Mouse (Mus musculus): ENCODE results near the gene E2f8. TPM values are rescaled to one million over a fixed set of nuclear protein-coding genes. Genes with fewer than 3 reads are reported as not detected.

The E2f8 gene
- polyA plus RNA-seq, 1 experiment from 2014 or later: 18.6 TPM

DNA sequence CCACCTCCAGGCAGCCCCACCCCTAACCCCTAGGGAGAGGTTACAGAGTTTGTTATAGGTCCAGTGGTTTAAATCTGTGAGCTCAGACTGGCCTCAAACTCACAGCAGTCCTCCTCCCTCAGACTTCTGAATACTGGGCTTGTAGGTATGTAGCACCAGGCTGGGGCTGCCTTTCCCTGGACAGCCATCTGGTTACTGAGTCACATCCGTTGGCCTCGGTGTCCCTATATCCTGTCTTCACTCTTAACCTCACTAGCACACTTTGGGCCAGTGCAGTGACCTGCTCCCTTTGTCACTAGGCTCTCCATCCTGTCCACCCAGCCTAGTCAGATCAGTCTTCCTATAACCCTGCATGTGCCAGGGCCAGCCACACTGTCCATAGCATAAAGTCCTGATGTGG is 7.4 kb upstream of the E2f8 start:
- Histone ChIP-seq H3K27ac (replicated peaks) (no peak overlapping the region), H3K4me1 (peaks cover 25% of the 10 kb centered on the region), H3K36me3 (no peaks in the 10 kb centered on the region), H3K9me3 (no peaks in the 10 kb centered on the region), H3K4me3 (no peak overlapping the region), H3K27me3 (replicated peaks) (no peaks in the 10 kb centered on the region), H3K4me2 (no peak overlapping the region), H3K9ac (0 out of 2 replicates have a peak overlapping the region, but pooled peaks have one; percentile 16)
- ATAC-seq (ENCODE audit: extremely low read depth, insufficient number of reproducible peaks, low FRiP score, low TSS enrichment): no peak; the same call in 1 of the 2 replicates
- WGBS: 50% methylated on average over 2 of the region's 2 CpGs

DNA sequence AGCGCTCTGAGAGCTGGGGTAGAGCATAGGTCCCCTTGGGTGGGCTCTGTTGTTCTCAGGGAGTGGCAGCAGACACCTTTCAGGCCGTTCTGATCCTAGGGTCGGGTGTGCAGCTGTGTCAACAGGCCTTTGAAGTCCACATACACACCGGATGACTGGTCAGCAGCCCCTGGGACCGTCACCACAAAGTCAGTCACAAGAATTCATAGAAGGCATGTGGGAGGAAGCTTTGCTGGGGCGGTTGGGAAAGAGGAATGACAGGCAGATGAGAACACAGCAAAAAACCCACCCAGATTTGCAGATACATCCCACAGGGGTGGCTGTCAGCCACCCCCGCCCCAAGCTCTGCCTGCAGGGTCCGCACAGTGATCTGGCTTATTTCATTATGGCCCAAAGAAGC is 6.6 kb upstream of the E2f8 start:
- H3K4me2 ChIP-seq: no peak overlapping the region
- H3K27ac ChIP-seq (replicated peaks): no peak overlapping the region
- ATAC-seq (ENCODE audit: extremely low read depth, insufficient number of reproducible peaks, low FRiP score, low TSS enrichment): no peak
- H3K36me3 ChIP-seq: no peaks in the 10 kb centered on the region
- H3K9me3 ChIP-seq: no peaks in the 10 kb centered on the region
- peak overlapping the region; percentile 16 for H3K9ac ChIP-seq
- H3K4me1 ChIP-seq: peaks cover 25% of the 10 kb centered on the region
- no peak overlapping the region for H3K4me3 ChIP-seq
- WGBS: 26% methylated on average over 8 of the region's 8 CpGs
- no peaks in the 10 kb centered on the region for H3K27me3 ChIP-seq (replicated peaks)

DNA sequence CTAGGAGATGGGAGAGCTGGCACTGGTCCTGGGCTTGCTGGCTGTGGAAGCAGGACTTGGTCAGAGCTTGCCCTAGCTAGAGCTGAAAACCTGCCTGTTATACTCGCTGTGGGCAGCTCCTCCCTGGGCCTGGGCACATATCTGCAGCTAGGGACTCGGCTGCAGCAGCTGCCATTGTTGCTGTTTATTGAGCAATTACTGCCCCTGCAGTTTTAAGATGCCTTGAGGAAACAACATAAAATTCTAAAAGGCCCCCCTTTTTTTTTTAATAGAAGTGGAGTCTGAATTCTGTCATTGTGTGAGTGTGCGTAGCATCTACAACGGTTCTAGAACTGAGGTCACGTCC is 2.8 kb upstream of the E2f8 start:
- WGBS: 46% methylated on average over 5 of the region's 5 CpGs
- no peak overlapping the region for H3K4me2 ChIP-seq
- H3K36me3 ChIP-seq: no peaks in the 10 kb centered on the region
- no peaks in the 10 kb centered on the region for H3K9me3 ChIP-seq
- no peak overlapping the region for H3K9ac ChIP-seq
- no peak overlapping the region for H3K27ac ChIP-seq (replicated peaks)
- peaks cover 33% of the 10 kb centered on the region for H3K4me1 ChIP-seq
- no peaks in the 10 kb centered on the region for H3K27me3 ChIP-seq (replicated peaks)
- no peak for ATAC-seq (ENCODE audit: extremely low read depth, insufficient number of reproducible peaks, low FRiP score, low TSS enrichment)
- no peak overlapping the region for H3K4me3 ChIP-seq

- Histone ChIP-seq H3K4me2 (no peak overlapping the region), H3K9me3 (no peaks in the 10 kb centered on the region)
Observed at GRCm38 (mm10) chr7:48883525-48884265, 2.3 kb upstream of the E2f8 start.

DNA sequence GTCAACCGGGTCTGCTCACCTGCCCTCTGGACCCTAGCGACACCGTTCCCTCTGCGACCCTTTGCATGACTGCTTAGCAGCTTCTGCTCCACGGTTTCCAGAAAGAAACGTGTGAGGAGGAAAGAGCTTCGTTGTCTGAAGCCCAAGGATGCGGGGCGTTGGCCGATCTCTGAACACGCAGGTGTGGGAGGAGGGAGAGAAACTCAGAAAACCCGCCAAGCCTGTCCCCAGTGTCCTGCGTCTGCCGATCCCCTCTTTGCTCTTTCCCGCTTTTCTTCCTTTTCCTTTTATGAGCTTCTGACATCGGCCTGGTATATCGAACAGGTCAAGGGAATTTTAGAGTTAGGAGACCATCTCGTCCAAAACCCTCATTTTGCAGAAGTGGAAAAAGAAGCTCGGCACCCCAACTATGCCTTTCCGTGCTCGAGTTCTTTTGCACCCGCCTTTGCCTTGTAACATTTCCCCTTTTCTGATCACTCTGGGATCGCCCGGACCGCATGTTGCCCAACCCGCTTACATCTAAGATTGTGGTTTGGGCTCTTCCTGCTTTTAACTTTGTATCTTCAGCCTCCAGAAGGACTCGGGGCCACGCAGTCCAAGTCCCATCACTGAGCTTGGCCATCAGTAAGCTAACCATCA is 694 bp upstream of the E2f8 start:
- WGBS: under 1% methylated on average over 28 of the region's 28 CpGs
- H3K9ac ChIP-seq: peak overlapping the region; percentile 95
- peak overlapping the region; percentile 46; the same call in 1 of the 2 replicates for H3K27ac ChIP-seq (replicated peaks)

More at GRCm38 (mm10) chr7:48883525-48884265, 2.3 kb upstream of the E2f8 start:
- H3K27ac ChIP-seq (replicated peaks): no peak overlapping the region
- H3K9ac ChIP-seq: no peak overlapping the region
- peaks cover under 1% of the 10 kb centered on the region for H3K36me3 ChIP-seq
- no peak for ATAC-seq (ENCODE audit: extremely low read depth, insufficient number of reproducible peaks, low FRiP score, low TSS enrichment)
- peaks cover 33% of the 10 kb centered on the region for H3K4me1 ChIP-seq
- no peak overlapping the region for H3K4me3 ChIP-seq
- 84% methylated on average over 4 of the region's 4 CpGs for WGBS
- H3K27me3 ChIP-seq (replicated peaks): no peaks in the 10 kb centered on the region

DNA sequence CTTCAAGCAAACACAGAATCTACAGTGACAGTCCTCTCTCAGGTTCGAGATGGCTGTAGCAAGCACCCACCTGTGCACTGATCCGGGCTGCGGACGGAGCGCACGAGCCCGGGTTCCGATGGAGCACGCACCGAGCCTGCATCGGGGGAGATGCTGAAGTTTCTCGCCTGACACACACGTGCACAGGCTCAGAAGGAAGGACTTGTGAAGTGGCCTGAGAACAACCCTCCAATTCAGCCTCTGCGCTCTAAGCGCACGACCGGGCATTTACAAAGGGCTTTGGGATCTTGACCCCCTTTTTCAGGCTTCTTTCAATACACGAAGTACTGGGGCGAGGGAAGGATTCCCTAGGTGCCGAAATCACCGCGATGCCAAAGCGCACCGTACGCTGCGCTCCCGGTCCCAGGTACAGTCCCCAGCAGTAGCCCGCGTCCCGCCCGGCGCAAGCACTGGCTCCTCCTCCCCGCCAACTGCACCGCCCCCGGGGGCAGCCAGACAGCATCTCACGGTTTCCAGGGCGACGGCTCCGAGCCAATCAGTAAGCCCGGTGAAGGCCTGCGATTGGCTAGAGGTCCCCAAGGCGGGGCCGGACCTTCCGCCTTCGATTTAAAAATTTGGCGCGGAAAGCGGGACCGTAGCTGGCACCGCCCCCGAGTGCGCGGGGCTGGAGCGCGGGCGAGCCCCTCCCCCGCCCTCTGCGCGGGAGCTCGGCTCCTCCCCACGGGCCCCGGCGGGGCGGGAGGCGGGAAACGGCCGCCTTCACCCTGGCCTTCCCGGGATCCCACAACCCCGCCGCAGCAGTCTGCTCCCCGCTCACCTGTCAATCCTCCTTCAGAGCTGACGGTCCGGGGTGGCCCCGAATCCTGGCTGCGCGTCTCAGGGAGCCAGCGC is 560 bp downstream of the E2f8 start:
- peak overlapping the region; percentile 88 for H3K4me3 ChIP-seq
- H3K36me3 ChIP-seq: peaks cover 29% of the 10 kb centered on the region
- WGBS: under 1% methylated on average over 77 of the region's 77 CpGs
- H3K27ac ChIP-seq (replicated peaks): peak overlapping the region; percentile 90
- H3K4me2 ChIP-seq: peak overlapping the region; percentile 95
- H3K4me1 ChIP-seq: peaks cover 26% of the 10 kb centered on the region
- no peaks in the 10 kb centered on the region for H3K27me3 ChIP-seq (replicated peaks)
- peak overlapping the region; percentile 95 for H3K9ac ChIP-seq
- peak; percentile 98 for ATAC-seq (ENCODE audit: extremely low read depth, insufficient number of reproducible peaks, low FRiP score, low TSS enrichment)
- H3K9me3 ChIP-seq: no peaks in the 10 kb centered on the region

More for the DNA sequence above, 694 bp upstream of the E2f8 start:
- ATAC-seq (ENCODE audit: extremely low read depth, insufficient number of reproducible peaks, low FRiP score, low TSS enrichment): no peak
- Histone ChIP-seq H3K9me3 (no peaks in the 10 kb centered on the region), H3K4me3 (peak overlapping the region; percentile 88), H3K4me2 (peak overlapping the region; percentile 95), H3K36me3 (peaks cover 17% of the 10 kb centered on the region), H3K27me3 (replicated peaks) (no peaks in the 10 kb centered on the region), H3K4me1 (peaks cover 26% of the 10 kb centered on the region)

- Histone ChIP-seq H3K9ac (peak overlapping the region; percentile 71), H3K9me3 (no peaks in the 10 kb centered on the region), H3K4me1 (peaks cover 24% of the 10 kb centered on the region), H3K27ac (replicated peaks) (no peak overlapping the region; the same call in 1 of the 2 replicates), H3K4me2 (peak overlapping the region; percentile 95), H3K36me3 (peaks cover 42% of the 10 kb centered on the region), H3K27me3 (replicated peaks) (no peaks in the 10 kb centered on the region), H3K4me3 (peak overlapping the region; percentile 88)
- 61% methylated on average over 3 of the region's 3 CpGs for WGBS
- ATAC-seq (ENCODE audit: extremely low read depth, insufficient number of reproducible peaks, low FRiP score, low TSS enrichment): no peak
Observed at GRCm38 (mm10) chr7:48879574-48879973, 1.8 kb downstream of the E2f8 start.

GRCm38 (mm10) chr7:48877786-48878390 is 3.5 kb downstream of the E2f8 start:
- Histone ChIP-seq H3K36me3 (peaks cover 59% of the 10 kb centered on the region), H3K27ac (replicated peaks) (no peak overlapping the region)
- WGBS: 82% methylated on average over 15 of the region's 15 CpGs

DNA sequence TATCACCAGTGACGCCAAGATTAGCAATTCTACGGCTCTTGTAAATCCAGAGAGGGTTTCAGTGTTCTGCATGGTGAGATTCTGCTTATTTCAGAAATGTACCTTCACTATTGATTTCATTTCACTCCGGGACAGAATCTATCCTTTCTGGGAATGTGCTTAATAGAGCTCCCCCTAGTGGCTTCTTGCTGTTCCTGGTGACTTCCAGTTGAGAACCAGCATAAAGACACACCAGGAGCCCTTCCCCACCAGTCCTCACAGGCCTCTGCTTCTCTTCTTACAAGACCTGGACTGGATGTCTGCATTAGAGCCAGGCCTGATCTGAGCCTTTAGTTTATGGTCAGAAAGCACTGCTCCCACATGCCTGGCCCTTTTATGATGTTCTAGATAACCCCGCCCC is 4.9 kb downstream of the E2f8 start:
- no peak for ATAC-seq (ENCODE audit: extremely low read depth, insufficient number of reproducible peaks, low FRiP score, low TSS enrichment)
- Histone ChIP-seq H3K4me3 (no peak overlapping the region), H3K4me2 (no peak overlapping the region), H3K27me3 (replicated peaks) (no peaks in the 10 kb centered on the region), H3K9ac (no peak overlapping the region), H3K4me1 (peaks cover 16% of the 10 kb centered on the region), H3K9me3 (no peaks in the 10 kb centered on the region), H3K27ac (replicated peaks) (no peak overlapping the region), H3K36me3 (peaks cover 72% of the 10 kb centered on the region)
- WGBS: 67% methylated on average over 4 of the region's 4 CpGs

More at GRCm38 (mm10) chr7:48877786-48878390, 3.5 kb downstream of the E2f8 start:
- no peak for ATAC-seq (ENCODE audit: extremely low read depth, insufficient number of reproducible peaks, low FRiP score, low TSS enrichment)
- no peak overlapping the region for H3K4me3 ChIP-seq
- peaks cover 22% of the 10 kb centered on the region for H3K4me1 ChIP-seq
- H3K9me3 ChIP-seq: no peaks in the 10 kb centered on the region
- no peak overlapping the region for H3K9ac ChIP-seq
- H3K27me3 ChIP-seq (replicated peaks): no peaks in the 10 kb centered on the region
- H3K4me2 ChIP-seq: no peak overlapping the region

DNA sequence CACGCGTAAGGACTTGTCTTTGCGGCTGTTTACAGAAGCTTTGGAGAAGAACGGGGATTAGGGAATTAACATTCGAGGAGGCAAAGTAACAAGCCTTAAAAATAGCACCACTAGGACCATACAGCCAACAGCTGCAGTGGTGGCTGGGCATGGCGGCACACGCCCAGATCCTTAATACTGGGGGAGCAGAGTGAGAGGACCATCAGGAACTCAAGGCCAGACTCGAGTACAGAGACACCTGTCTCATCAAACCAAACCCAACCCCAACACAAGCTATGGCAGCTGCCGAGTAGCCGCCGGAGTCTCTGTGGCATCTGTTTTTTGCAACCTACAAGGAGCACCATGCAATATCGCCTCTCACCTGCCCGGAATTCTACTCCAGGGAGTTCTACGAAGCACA is 6.3 kb downstream of the E2f8 start:
- Histone ChIP-seq H3K9ac (no peak overlapping the region), H3K4me1 (peaks cover 12% of the 10 kb centered on the region), H3K27me3 (replicated peaks) (no peaks in the 10 kb centered on the region), H3K36me3 (peaks cover 87% of the 10 kb centered on the region), H3K4me2 (no peak overlapping the region), H3K4me3 (no peak overlapping the region), H3K27ac (replicated peaks) (no peak overlapping the region), H3K9me3 (no peaks in the 10 kb centered on the region)
- 91% methylated on average over 14 of the region's 14 CpGs for WGBS
- no peak for ATAC-seq (ENCODE audit: extremely low read depth, insufficient number of reproducible peaks, low FRiP score, low TSS enrichment)

GRCm38 (mm10) chr7:48871292-48871691 is 10.1 kb downstream of the E2f8 start:
- WGBS: 70% methylated on average over 11 of the region's 11 CpGs
- ATAC-seq (ENCODE audit: extremely low read depth, insufficient number of reproducible peaks, low FRiP score, low TSS enrichment): no peak

More at GRCm38 (mm10) chr7:48871292-48871691, 10.1 kb downstream of the E2f8 start:
- Histone ChIP-seq H3K4me1 (no peaks in the 10 kb centered on the region), H3K4me3 (no peak overlapping the region), H3K27me3 (replicated peaks) (no peaks in the 10 kb centered on the region), H3K27ac (replicated peaks) (no peak overlapping the region), H3K9me3 (no peaks in the 10 kb centered on the region), H3K4me2 (no peak overlapping the region), H3K36me3 (peaks cover 99% of the 10 kb centered on the region), H3K9ac (no peak overlapping the region)
